Mouse (Mus musculus) ES-Bruce4 (cell line): Measurements from ENCODE around the gene Abcf1.

ENCODE experiments used
- CTCF ChIP-seq: IDR thresholded peaks from one replicate; pipeline ENCODE4 v1.8.1; 2011; ENCODE audit warnings: low read depth, low read length
- POLR2A ChIP-seq: IDR thresholded peaks from one replicate; pipeline ENCODE4 v1.8.1; 2011; ENCODE audit warnings: low read length; ENCODE audit not compliant: insufficient read depth

DNA sequence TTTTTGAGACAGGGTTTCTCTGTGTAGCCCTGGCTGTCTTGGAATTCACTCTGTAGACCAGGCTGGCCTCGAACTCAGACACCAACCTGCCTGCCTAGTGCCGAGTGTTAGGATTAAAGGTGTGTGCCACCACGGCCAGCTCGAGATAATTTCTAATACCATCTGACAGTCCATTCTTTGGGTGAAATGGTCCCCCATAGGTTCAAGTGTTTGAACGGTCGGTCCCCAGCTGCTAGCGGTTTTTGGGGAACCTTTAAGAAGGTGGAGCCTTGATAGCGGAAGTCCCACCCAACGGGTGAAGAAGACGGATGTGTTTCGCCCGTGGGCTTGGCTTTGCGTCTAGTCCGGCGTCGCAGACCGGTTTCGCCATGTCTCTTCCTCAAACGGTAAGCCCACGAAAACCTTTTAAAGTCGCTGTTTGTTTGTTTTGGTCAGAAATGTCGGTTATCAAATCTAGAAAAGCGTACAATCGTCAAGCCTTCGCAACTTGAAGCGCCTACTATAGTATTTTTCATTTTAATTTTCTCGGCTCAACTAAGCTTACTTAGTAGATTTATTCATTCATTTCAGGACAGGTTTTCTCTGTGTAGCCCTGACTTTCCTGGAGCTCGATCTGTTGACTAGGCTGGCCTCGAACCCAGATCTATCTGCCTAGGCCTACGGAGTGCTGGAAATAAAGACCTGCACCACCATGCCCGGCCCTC is 24.8 kb upstream of the Abcf1 start:
- TF ChIP-seq CTCF: no peak
- TF ChIP-seq POLR2A: peak; percentile 74
